Mouse (Mus musculus): ENCODE measurements around the gene Dot1l. TPM values are rescaled to one million over a fixed set of nuclear protein-coding genes. Genes with fewer than 3 reads are reported as not detected.

The Dot1l gene
- polyA plus RNA-seq, 1 experiment, result 43.0 TPM

- no peak for TF ChIP-seq CTCF (IDR thresholded peaks at IDR 0.05; ENCODE audit: insufficient read depth, low read length)
- no peak for TF ChIP-seq POLR2A (IDR thresholded peaks at IDR 0.05; ENCODE audit: borderline replicate concordance, extremely low read depth, low read depth, low read length)
- DNase-seq, result no peak
- 14% methylated on average over 3 of the region's 3 CpGs for WGBS
- Histone ChIP-seq H3K4me1 (ENCODE audit: control insufficient read depth, insufficient read depth, low read length) (peaks cover 22% of the 10 kb centered on the region), H3K4me3 (replicated peaks; ENCODE audit: extremely low read depth, low read depth, low read length) (peak overlapping the region; percentile 18)
These were observed 1.1 kb downstream of the Dot1l start for GRCm38 (mm10) chr10:80756099-80756498.

DNA sequence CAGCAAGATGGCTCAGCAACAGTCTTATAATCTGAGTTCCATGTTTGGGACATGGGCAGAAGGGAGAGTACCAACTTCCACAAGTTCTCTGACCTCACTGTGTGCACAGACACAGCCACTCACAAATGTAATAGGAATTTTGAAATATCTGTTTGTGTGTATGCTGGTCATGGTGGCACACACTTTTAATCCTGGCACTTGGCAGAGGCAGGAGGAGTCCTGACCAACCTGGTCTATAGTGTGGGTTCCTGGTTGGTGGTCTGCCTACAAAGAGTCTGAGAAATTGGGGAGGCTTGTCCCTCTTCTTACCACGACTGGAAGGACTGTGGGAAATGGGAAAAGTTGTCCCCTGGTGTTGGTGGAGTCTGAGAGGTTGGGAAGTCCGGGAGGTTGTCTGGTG, 1.5 kb downstream of the Dot1l start:
- 43% methylated on average over 2 of the region's 2 CpGs for WGBS
- H3K4me1 ChIP-seq (ENCODE audit: control insufficient read depth, insufficient read depth, low read length), result peaks cover 23% of the 10 kb centered on the region
- DNase-seq, result no peak
- TF ChIP-seq POLR2A (IDR thresholded peaks at IDR 0.05; ENCODE audit: borderline replicate concordance, extremely low read depth, low read depth, low read length) (no peak), CTCF (IDR thresholded peaks at IDR 0.05; ENCODE audit: insufficient read depth, low read length) (no peak)
- H3K4me3 ChIP-seq (replicated peaks; ENCODE audit: extremely low read depth, low read depth, low read length), result peak overlapping the region; percentile 18

DNA sequence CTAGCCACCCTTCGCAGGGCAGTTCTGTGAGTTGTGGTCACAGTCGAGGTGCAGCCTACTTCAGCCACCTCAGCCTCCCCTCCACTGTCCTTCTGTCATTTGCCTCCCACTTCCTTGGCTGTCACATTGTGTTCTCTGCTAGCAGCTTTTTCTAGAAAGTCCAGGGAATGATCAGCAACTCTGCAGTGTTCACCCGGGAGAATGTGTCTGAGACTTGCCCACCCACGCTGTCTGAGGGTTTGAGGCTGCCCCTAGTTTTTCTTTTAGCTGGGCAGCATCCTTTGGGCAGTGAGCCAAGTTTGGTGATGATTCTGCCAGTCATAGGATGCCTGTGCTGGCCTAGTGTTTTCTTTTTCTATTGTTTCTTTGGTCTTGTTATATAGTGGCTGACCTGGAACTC, 2.0 kb downstream of the Dot1l start:
- 28% methylated on average over 4 of the region's 4 CpGs for WGBS
- Histone ChIP-seq H3K4me1 (ENCODE audit: control insufficient read depth, insufficient read depth, low read length) (peaks cover 20% of the 10 kb centered on the region), H3K4me3 (replicated peaks; ENCODE audit: extremely low read depth, low read depth, low read length) (no peak overlapping the region)
- DNase-seq, result no peak
- TF ChIP-seq POLR2A (IDR thresholded peaks at IDR 0.05; ENCODE audit: borderline replicate concordance, extremely low read depth, low read depth, low read length) (no peak), CTCF (IDR thresholded peaks at IDR 0.05; ENCODE audit: insufficient read depth, low read length) (no peak)

- peak; percentile 72 for DNase-seq
- no peak overlapping the region for H3K4me3 ChIP-seq (replicated peaks; ENCODE audit: extremely low read depth, low read depth, low read length)
- 29% methylated on average over 5 of the region's 5 CpGs for WGBS
These were observed 2.7 kb downstream of the Dot1l start for GRCm38 (mm10) chr10:80757717-80758116.

GRCm38 (mm10) chr10:80758651-80759050, 3.6 kb downstream of the Dot1l start:
- Histone ChIP-seq H3K4me3 (replicated peaks; ENCODE audit: extremely low read depth, low read depth, low read length) (no peak overlapping the region), H3K4me1 (ENCODE audit: control insufficient read depth, insufficient read depth, low read length) (peaks cover 17% of the 10 kb centered on the region)
- no peak for TF ChIP-seq POLR2A (IDR thresholded peaks at IDR 0.05; ENCODE audit: borderline replicate concordance, extremely low read depth, low read depth, low read length)
- no peak for TF ChIP-seq CTCF (IDR thresholded peaks at IDR 0.05; ENCODE audit: insufficient read depth, low read length)
- DNase-seq, result no peak
- WGBS, result 57% methylated on average over 7 of the region's 7 CpGs

More at GRCm38 (mm10) chr10:80757717-80758116, 2.7 kb downstream of the Dot1l start:
- TF ChIP-seq CTCF (IDR thresholded peaks at IDR 0.05; ENCODE audit: insufficient read depth, low read length), result peak; percentile 51; the same call in 1 of the 2 replicates
- no peak for TF ChIP-seq POLR2A (IDR thresholded peaks at IDR 0.05; ENCODE audit: borderline replicate concordance, extremely low read depth, low read depth, low read length)
- peaks cover 17% of the 10 kb centered on the region for H3K4me1 ChIP-seq (ENCODE audit: control insufficient read depth, insufficient read depth, low read length)

GRCm38 (mm10) chr10:80760596-80761524, 5.9 kb downstream of the Dot1l start:
- DNase-seq, result no peak
- Histone ChIP-seq H3K4me1 (ENCODE audit: control insufficient read depth, insufficient read depth, low read length) (peaks cover 18% of the 10 kb centered on the region), H3K4me3 (replicated peaks; ENCODE audit: extremely low read depth, low read depth, low read length) (no peak overlapping the region)
- 66% methylated on average over 4 of the region's 4 CpGs for WGBS
- TF ChIP-seq POLR2A (IDR thresholded peaks at IDR 0.05; ENCODE audit: borderline replicate concordance, extremely low read depth, low read depth, low read length) (no peak), CTCF (IDR thresholded peaks at IDR 0.05; ENCODE audit: insufficient read depth, low read length) (no peak)

DNA sequence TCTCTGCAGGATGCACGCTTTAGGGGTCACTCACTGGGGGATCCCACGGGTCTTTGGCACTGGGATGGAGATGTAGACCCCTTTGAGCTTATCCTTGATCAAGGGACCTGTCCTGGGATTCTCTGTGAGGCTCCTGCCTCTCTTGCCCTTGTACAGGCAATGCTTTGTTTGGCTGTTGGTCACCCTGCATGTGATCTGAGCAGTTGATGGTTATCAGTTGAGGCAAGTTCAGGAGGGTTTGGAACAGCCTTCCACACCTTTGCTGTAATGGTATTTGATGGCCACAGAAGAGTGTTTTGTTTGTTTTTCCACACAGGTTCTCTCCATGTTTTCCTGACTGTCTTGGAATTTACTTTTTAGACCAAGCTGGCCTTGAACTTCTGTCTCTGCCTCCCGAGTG, 6.8 kb downstream of the Dot1l start:
- Histone ChIP-seq H3K4me1 (ENCODE audit: control insufficient read depth, insufficient read depth, low read length) (peaks cover 11% of the 10 kb centered on the region), H3K4me3 (replicated peaks; ENCODE audit: extremely low read depth, low read depth, low read length) (no peak overlapping the region)
- no peak for DNase-seq
- 70% methylated on average over 3 of the region's 3 CpGs for WGBS
- TF ChIP-seq POLR2A (IDR thresholded peaks at IDR 0.05; ENCODE audit: borderline replicate concordance, extremely low read depth, low read depth, low read length) (no peak), CTCF (IDR thresholded peaks at IDR 0.05; ENCODE audit: insufficient read depth, low read length) (no peak)

DNA sequence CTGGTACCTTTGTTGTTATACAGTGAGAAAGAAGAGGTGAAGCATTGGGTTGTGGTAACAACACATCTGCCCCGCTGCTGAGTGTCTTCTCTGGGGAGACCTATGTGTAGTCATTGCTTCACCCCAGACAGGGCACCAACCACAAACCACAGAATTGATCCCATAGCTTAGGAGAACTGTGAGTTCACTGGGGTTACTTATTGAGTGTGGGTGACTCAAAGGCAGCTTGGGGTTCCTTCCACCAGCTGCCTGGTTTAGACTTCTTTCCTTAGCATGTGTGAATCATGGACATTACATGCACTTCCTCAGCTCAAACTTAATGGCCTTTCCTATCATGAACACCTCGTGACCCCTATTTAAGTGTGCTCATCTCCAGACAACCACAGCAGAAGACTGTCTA, 8.5 kb downstream of the Dot1l start:
- TF ChIP-seq POLR2A (IDR thresholded peaks at IDR 0.05; ENCODE audit: borderline replicate concordance, extremely low read depth, low read depth, low read length), result no peak
- TF ChIP-seq CTCF (IDR thresholded peaks at IDR 0.05; ENCODE audit: insufficient read depth, low read length), result no peak

DNA sequence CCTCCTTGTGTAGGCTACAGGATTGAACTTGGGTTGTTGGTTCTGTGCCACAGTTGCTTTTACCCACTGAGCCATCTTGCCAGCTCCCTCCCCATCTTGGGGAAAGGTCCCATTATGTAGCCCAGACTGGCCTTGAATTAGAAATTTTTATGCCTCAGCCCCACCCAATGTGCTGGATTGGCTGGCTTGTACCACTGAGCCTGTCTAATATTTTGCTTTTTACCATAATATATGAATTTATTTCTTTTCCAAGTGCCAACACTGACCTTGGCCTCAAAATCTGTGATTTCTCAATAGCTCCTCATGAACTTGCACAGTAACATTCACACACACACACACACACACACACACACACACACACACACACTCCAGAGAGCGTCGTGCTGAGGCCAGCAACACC, 10.7 kb downstream of the Dot1l start:
- no peak overlapping the region for H3K4me3 ChIP-seq (replicated peaks; ENCODE audit: extremely low read depth, low read depth, low read length)
- TF ChIP-seq CTCF (IDR thresholded peaks at IDR 0.05; ENCODE audit: insufficient read depth, low read length), result no peak
- no peak for TF ChIP-seq POLR2A (IDR thresholded peaks at IDR 0.05; ENCODE audit: borderline replicate concordance, extremely low read depth, low read depth, low read length)
- peaks cover 7% of the 10 kb centered on the region for H3K4me1 ChIP-seq (ENCODE audit: control insufficient read depth, insufficient read depth, low read length)
- no peak for DNase-seq
- 48% methylated on average over 2 of the region's 2 CpGs for WGBS

More for the DNA sequence above, 8.5 kb downstream of the Dot1l start:
- peaks cover 7% of the 10 kb centered on the region for H3K4me1 ChIP-seq (ENCODE audit: control insufficient read depth, insufficient read depth, low read length)
- H3K4me3 ChIP-seq (replicated peaks; ENCODE audit: extremely low read depth, low read depth, low read length), result no peak overlapping the region
- DNase-seq, result no peak
- WGBS, result 78% methylated on average over 2 of the region's 2 CpGs

Measured in lung, adult 2 months (tissue).